Mouse (Mus musculus): ENCODE data around the gene Slc36a3.

GRCm38 (mm10) chr11:55117031-55117430 lies 34.5 kb downstream of the Slc36a3 start:
- TF ChIP-seq CTCF (IDR thresholded peaks at IDR 0.05; ENCODE audit: low read depth, low read length) (no peak), POLR2A (IDR thresholded peaks at IDR 0.05; ENCODE audit: insufficient read depth, low read length) (no peak), EP300 (IDR thresholded peaks at IDR 0.05; ENCODE audit: insufficient read depth, low read depth, low read length) (no peak)

Data from ES-Bruce4 (cell line).